Mouse (Mus musculus): ENCODE results near the gene BC029722.

GRCm38 (mm10) chr2:155838961-155839360 lies 19.7 kb upstream of the BC029722 start:
- TF ChIP-seq GATA1 (IDR thresholded peaks at IDR 0.05; ENCODE audit: low read length): no peak
- TF ChIP-seq TAL1 (IDR thresholded peaks at IDR 0.05; ENCODE audit: low read length): no peak
